ENCODE assay signal across 8 mouse cellular contexts in the genomic region with DNA sequence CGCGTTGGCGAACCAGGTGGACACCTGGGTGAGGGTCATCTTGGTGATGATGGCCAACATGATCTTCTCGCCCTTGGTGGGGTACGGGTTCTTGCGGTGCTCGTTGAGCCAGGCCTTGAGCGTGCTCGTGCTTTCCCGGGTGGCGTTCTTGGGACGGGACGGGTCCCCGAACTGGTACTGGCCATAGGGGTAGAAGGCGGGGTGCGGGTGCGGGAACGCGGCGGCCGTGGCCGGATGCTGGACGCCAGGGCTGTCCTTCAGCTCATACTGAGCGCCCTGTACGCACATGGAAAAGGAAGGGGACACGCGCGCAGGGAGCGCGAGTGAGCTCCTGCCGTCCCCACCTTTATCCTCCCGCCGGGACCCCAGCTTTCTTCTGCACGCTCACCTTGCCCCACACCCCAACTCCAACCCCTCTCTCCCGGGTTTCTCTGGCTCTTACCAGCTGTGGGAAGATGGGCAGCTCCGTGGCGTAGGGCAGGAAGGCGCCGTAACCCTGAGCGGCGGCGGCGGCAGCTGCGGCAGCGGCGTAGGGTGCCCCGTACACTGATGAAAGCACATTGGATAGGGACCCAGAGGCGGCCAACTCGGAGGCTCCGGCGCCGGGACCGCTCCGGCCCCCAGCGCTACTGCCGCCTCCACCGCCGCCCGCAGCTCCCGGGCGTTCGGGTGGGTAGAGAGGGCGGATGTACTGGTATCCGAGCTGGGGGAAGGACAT. TPM values are rescaled to one million over a fixed set of nuclear protein-coding genes. Genes with fewer than 3 reads are reported as not detected.
A peak's percentile ranks its signal among the peaks of the same experiment; 100 is the strongest.
DNase-seq lines count a peak whose midpoint lies in the region; ATAC-seq lines count a peak whose summit lies in the region.

No protein-coding gene starts in this region.

- peak; percentile 11 for DNase-seq in thymus, postnatal 14 days
- DNase-seq in thymus, postnatal 0 days (ENCODE audit: low spot score), result no peak
- DNase-seq in embryonic facial prominence, embryonic 11.5 days (ENCODE audit: low spot score), result no peak
- DNase-seq in urinary bladder, postnatal 14 days (ENCODE audit: low spot score), result no peak

- WGBS in embryonic facial prominence, embryonic 11.5 days, result under 1% methylated on average over 56 of the region's 64 CpGs
- under 1% methylated on average over 63 of the region's 64 CpGs for WGBS in hindbrain, embryonic 12.5 days
- WGBS in liver, embryonic 15.5 days (ENCODE audit: insufficient replicate concordance), result 1% methylated on average over 60 of the region's 64 CpGs
- WGBS in stomach, embryonic 14.5 days, result under 1% methylated on average over 63 of the region's 64 CpGs

- H3K36me3 ChIP-seq in embryonic facial prominence, embryonic 11.5 days (replicated peaks; ENCODE audit: control insufficient read depth, insufficient read depth, low read depth, low read length), result no peaks in the 10 kb centered on the region; the same call in 1 of the 2 replicates
- H3K36me3 ChIP-seq in hindbrain, embryonic 12.5 days, result no peaks in the 10 kb centered on the region
- no peaks in the 10 kb centered on the region for H3K36me3 ChIP-seq in liver, embryonic 15.5 days (replicated peaks)
- H3K36me3 ChIP-seq in stomach, embryonic 14.5 days (ENCODE audit: control insufficient read depth, insufficient read depth, low read length), result no peaks in the 10 kb centered on the region

- peak overlapping the region; percentile 90 for H3K4me2 ChIP-seq in embryonic facial prominence, embryonic 11.5 days (ENCODE audit: low read depth, low read length)
- peak overlapping the region; percentile 62 for H3K4me2 ChIP-seq in hindbrain, embryonic 12.5 days (replicated peaks)
- H3K4me2 ChIP-seq in liver, embryonic 15.5 days, result peak overlapping the region; percentile 68
- H3K4me2 ChIP-seq in stomach, embryonic 14.5 days (replicated peaks; ENCODE audit: low read depth, low read length), result peak overlapping the region; percentile 93

- ATAC-seq in embryonic facial prominence, embryonic 11.5 days (replicated peaks; ENCODE audit: insufficient number of reproducible peaks, low FRiP score, low TSS enrichment, low read depth), result peak; percentile 4; the same call in 1 of the 2 replicates
- ATAC-seq in hindbrain, embryonic 12.5 days (ENCODE audit: low FRiP score), result 0 out of 2 replicates have a peak, but pooled peaks have one; percentile 2
- no peak for ATAC-seq in liver, embryonic 15.5 days (ENCODE audit: insufficient read depth)
- ATAC-seq in stomach, embryonic 14.5 days (ENCODE audit: insufficient number of reproducible peaks, insufficient read depth, low FRiP score, low read depth), result no peak
- ATAC-seq in CD4-positive, CD25-positive, alpha-beta regulatory T cell, adult 4 months, result no peak

- peak overlapping the region; percentile 91 for H3K9ac ChIP-seq in embryonic facial prominence, embryonic 11.5 days (replicated peaks; ENCODE audit: low read length)
- peak overlapping the region; percentile 98 for H3K9ac ChIP-seq in hindbrain, embryonic 12.5 days
- H3K9ac ChIP-seq in liver, embryonic 15.5 days, result no peak overlapping the region
- H3K9ac ChIP-seq in stomach, embryonic 14.5 days (replicated peaks; ENCODE audit: low read depth, low read length), result peak overlapping the region; percentile 47

- H3K4me3 ChIP-seq in embryonic facial prominence, embryonic 11.5 days (ENCODE audit: low read depth, low read length), result peak overlapping the region; percentile 72
- H3K4me3 ChIP-seq in hindbrain, embryonic 12.5 days, result peak overlapping the region; percentile 60
- H3K4me3 ChIP-seq in liver, embryonic 15.5 days (replicated peaks), result peak overlapping the region; percentile 47
- peak overlapping the region; percentile 51 for H3K4me3 ChIP-seq in stomach, embryonic 14.5 days (ENCODE audit: low read depth, low read length)

- peaks cover 11% of the 10 kb centered on the region for H3K4me1 ChIP-seq in embryonic facial prominence, embryonic 11.5 days (ENCODE audit: control insufficient read depth, insufficient read depth, low read length)
- peaks cover 67% of the 10 kb centered on the region for H3K4me1 ChIP-seq in hindbrain, embryonic 12.5 days
- peaks cover 26% of the 10 kb centered on the region for H3K4me1 ChIP-seq in liver, embryonic 15.5 days (replicated peaks)
- H3K4me1 ChIP-seq in stomach, embryonic 14.5 days (ENCODE audit: control insufficient read depth, insufficient read depth, low read length), result peaks cover 8% of the 10 kb centered on the region; the same call in 1 of the 2 replicates

- peaks cover 45% of the 10 kb centered on the region for H3K27me3 ChIP-seq in embryonic facial prominence, embryonic 11.5 days (ENCODE audit: control insufficient read depth, insufficient read depth, low read length)
- H3K27me3 ChIP-seq in hindbrain, embryonic 12.5 days, result peaks cover 43% of the 10 kb centered on the region
- peaks cover 100% of the 10 kb centered on the region for H3K27me3 ChIP-seq in liver, embryonic 15.5 days
- peaks cover 70% of the 10 kb centered on the region for H3K27me3 ChIP-seq in stomach, embryonic 14.5 days (ENCODE audit: control insufficient read depth, insufficient read depth, low read length)

- H3K9me3 ChIP-seq in embryonic facial prominence, embryonic 11.5 days (replicated peaks; ENCODE audit: control insufficient read depth, low read length), result no peaks in the 10 kb centered on the region
- no peaks in the 10 kb centered on the region for H3K9me3 ChIP-seq in hindbrain, embryonic 12.5 days (replicated peaks)
- H3K9me3 ChIP-seq in liver, embryonic 15.5 days (replicated peaks), result no peaks in the 10 kb centered on the region
- no peaks in the 10 kb centered on the region for H3K9me3 ChIP-seq in stomach, embryonic 14.5 days (ENCODE audit: control insufficient read depth, low read depth, low read length)

- peak overlapping the region; percentile 96 for H3K27ac ChIP-seq in embryonic facial prominence, embryonic 11.5 days (replicated peaks; ENCODE audit: low read depth, low read length)
- peak overlapping the region; percentile 96 for H3K27ac ChIP-seq in hindbrain, embryonic 12.5 days
- H3K27ac ChIP-seq in liver, embryonic 15.5 days (replicated peaks), result no peak overlapping the region
- H3K27ac ChIP-seq in stomach, embryonic 14.5 days (ENCODE audit: low read length), result peak overlapping the region; percentile 78

RNA-seq across cellular contexts. Expression of gene Irx3, which starts 1.2 kb away (rescaled TPM):
- polyA plus RNA-seq in thymus, postnatal 0 days (2015; fragmentation: Nextera tagmentation; extraction: Ambion mirVana), result 0.87 and 0.99 TPM in 2 replicates
- 19.8 and 20.4 TPM in 2 replicates for polyA plus RNA-seq in embryonic facial prominence, embryonic 11.5 days (2014; fragmentation: Nextera tagmentation; extraction: Ambion mirVana)
- polyA plus RNA-seq in hindbrain, embryonic 12.5 days (2016; fragmentation: Nextera tagmentation; extraction: Ambion mirVana), result 52.8 and 56.7 TPM in 2 replicates
- polyA plus RNA-seq in liver, embryonic 15.5 days (2015; fragmentation: Nextera tagmentation; extraction: Ambion mirVana), result 0.05 and 0.09 TPM in 2 replicates
- 4.2 and 4.6 TPM in 2 replicates for polyA plus RNA-seq in stomach, embryonic 14.5 days (2014; fragmentation: Nextera tagmentation; extraction: Ambion mirVana)
- polyA plus RNA-seq in CD4-positive, CD25-positive, alpha-beta regulatory T cell, adult 4 months (2017; shearing (Covaris generic)), result not detected

Comparison
In these comparisons a context has a peak if more than half of its experiments do, and no peak if none do; other contexts are left out.
1. ATAC-seq: peak in embryonic facial prominence, embryonic 11.5 days (single experiment) and hindbrain, embryonic 12.5 days (single experiment); none in liver, embryonic 15.5 days (single experiment), stomach, embryonic 14.5 days (single experiment) and CD4-positive, CD25-positive, alpha-beta regulatory T cell, adult 4 months (single experiment).
2. Peak in every context shown above with its lines, with median percentiles within 50 percentile points of each other: H3K4me2 ChIP-seq and H3K4me3 ChIP-seq.